Mouse (Mus musculus): ENCODE measurements around the gene 1700017B05Rik. TPM values are rescaled to one million over a fixed set of nuclear protein-coding genes. Genes with fewer than 3 reads are reported as not detected.

1700017B05Rik gene
- total RNA-seq, 2 experiments from 2014 or later: 21.2 to 21.5 TPM

DNA sequence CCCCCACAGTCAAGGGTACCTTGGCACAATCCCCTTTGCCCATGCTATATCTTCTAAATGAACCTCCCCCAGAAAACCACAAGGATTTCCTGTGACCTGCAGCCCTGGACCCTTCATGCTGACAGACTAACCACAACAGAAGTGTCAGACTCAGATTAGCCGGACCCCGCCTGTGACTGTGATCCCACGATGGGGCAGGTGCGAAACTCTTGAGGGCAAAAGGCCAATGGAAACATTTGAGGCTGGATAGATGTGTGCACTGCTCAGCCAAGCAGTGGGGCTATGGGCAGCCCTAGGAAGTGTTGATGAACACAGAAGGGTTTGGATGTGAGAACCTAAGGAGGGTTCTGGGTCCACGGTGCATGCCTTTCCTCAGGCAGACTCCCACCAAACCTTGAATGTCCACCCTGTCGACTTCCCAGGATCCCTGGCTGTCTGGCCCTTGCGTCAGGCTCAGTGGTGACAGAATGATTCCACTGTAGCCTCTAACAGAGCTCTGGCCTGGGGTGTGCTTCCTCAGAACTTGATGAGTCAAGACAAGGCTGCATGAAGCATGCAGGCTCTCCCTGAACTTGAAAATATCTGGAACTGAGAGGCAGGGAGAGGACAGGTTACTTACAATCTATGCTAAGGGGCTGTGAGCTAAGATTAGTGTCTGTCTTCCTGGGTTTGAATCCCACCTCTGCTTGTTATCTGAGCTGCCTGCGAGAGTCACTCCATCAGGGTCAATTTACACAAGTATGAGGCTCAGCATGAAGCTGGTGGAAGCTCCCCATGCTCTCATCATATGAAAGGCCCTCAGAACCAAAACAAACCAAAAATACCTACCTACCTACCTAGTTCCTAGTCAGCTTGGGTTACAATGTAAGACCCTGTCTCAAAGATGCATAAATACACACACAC, 10.7 kb upstream of the 1700017B05Rik start:
- intact Hi-C loops (cut with DNase I): no loop called here
- no peak for DNase-seq

DNA sequence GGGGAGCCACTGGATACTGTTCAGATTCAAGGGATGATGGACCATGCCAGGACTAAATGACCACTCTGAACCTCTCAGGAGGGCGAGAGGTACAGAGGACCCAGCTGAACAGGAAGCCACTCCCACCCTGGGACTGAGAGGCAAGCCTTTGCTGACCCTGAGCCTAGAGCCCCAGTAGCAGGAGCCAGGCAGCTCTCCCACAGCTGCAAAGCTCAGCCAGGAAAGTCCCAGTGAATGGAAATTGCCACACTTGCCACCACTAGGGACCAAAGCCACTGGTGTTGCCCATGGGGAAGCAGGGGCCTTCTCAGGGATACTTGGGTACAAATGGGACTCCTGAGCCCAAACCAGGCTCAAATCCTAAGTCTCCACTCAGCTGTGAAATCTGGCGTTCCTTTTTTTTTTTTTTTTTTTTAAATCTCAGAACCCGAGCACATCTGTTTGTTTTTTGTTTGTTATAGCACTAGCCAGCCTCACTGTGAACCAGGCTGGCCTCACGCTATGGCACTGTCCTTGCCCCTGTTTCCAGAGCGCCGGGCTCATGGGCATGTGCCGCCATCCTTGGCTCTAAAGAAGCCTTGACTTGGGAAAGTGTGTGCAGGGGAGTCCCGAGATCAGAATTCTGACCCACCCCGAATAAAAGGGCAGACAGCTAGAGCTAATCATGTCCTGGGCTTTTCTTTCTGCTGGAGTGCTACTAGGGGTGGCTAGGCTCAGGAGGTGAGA, 9.6 kb upstream of the 1700017B05Rik start:
- intact Hi-C loops (cut with DNase I): no loop called here
- no peak for DNase-seq

DNA sequence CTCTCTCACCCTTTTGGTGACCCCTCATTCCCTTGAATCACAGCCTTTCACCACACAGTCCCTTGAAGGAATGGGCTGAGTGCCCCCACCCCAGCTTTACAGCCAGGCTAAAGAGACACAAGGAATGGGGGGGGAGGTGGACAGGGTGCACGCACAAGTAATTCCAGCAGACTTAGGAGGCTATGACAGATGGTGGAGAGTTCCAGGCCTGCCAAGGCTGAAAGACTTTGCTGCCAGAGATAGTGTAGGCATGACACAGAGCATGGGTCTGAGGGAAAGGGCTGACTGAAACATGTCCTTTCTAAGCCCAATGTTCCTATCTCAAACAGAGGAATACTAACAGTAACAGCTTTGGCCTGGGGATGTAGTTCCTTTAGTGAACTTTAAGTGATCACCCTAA, 8.7 kb upstream of the 1700017B05Rik start:
- intact Hi-C loops (cut with DNase I): no loop called here
- no peak for DNase-seq

DNA sequence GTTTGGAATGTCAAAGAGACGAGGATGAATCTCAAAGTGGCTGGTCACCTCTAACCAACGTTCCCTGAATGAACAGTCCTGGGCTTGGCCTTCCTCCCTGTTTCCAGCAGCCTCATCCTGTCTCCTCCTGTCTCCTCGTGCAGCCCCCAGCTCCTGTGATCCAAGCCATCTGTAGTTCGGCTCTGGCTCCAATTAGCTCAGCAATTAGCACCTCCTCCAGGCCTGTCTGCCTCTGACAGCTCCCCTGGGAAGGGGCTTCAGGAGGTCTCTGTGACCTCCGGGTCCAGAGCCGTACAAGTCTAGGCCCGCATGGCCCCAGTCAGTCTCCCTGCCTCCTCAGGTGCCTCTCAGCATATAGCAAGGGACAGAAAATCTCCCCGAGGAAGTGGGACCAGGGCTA, 8.0 kb upstream of the 1700017B05Rik start:
- no peak for DNase-seq
- intact Hi-C loops (cut with DNase I): no loop called here

DNA sequence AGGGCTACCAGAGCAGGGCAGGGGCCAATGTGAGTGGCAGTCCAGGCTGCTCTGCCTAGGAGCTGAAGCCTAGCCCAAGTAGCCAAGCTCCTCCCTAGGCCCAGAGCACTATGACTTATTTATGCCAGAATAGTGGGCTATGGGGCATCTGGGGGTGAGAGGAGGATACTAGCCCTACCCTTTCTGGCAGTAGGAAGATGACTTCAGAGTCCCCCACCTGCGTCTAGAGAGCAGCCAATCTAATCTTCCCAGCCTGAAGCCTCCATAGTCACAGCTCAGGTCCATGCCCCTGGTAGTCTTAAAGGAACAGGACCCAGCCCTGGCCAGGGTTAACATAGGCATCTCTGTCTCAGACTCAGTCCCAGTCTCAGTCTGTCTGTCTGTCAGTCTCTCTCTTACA, 7.0 kb upstream of the 1700017B05Rik start:
- DNase-seq: no peak
- intact Hi-C loops (cut with DNase I): no loop called here

- DNase-seq: no peak
Observed at GRCm38 (mm10) chr9:57268575-57268974, 6.2 kb upstream of the 1700017B05Rik start.

DNA sequence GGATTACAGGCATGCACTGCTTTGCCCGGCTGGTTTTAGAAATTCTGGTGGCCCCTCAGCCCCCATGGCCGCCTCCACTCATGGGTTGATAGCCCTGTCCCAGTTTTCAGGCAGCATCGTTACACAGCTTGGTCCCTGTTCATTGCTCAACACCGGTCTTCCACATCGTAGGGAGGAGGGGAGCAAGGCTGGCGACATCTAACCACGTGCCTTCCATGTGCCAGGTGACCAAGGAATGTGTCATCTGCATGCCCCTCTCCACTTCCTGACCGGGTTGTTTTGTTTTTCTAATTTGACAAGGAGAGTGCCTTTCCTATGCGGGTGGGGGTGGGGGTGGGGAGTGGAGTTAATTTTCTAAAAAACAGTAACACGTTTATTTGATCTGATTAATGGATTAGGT, 5.7 kb upstream of the 1700017B05Rik start:
- intact Hi-C loops (cut with DNase I): no loop called here
- no peak for DNase-seq

More at GRCm38 (mm10) chr9:57268575-57268974, 6.2 kb upstream of the 1700017B05Rik start:
- intact Hi-C loops (cut with DNase I): no loop called here

GRCm38 (mm10) chr9:57267421-57267820, 5.0 kb upstream of the 1700017B05Rik start:
- intact Hi-C loops (cut with DNase I): no loop called here

GRCm38 (mm10) chr9:57265125-57265524, 2.7 kb upstream of the 1700017B05Rik start:
- intact Hi-C loops (cut with DNase I): no loop called here
- DNase-seq: no peak

More at GRCm38 (mm10) chr9:57267421-57267820, 5.0 kb upstream of the 1700017B05Rik start:
- no peak for DNase-seq

DNA sequence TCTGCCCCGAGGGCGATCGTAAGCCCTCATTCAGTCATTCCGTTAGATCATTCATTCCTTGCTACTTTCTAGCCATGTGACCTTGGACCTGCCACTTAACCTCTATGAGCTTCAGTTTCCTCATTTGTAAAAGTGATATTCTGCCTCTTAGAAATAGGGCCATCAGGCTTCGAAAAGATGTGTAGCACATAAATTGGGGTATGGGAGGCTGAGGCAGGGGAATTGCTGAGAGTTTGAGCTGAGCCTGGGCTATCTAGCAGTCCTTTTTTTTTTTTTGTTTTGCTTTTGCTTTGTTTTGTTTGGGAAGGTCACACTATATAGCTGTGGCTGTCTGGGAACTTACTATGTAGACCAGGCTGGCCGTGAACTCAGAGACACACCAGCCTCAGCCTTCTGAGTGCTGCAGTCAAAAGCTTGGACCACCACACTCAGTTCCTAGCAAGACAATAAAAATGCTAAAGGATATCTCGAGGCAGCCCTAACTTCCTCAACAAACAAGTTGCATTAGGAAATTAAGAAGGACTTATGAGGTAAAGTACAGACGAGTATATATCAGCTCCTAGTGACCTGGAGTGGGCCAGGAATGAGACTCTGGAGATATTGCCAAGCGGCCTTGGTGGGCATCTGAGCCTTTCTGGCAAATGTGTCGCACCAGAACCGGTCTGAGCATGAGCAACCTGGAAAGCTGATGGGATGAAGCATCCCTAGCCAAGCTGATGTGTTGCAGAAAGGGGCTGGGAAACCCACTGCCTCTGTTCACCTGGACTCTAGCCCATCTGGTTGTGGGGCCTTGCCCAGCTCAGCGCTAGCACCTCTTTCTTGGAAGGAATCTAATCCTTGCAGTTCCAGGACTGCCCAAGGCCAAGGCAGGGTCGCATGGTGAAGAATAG, 628 bp upstream of the 1700017B05Rik start:
- intact Hi-C loops (cut with DNase I): loop anchor here (2.0 kb wide), 1 partner anchor 58 kb away; no protein-coding TSS in a partner anchor
- no peak for DNase-seq

GRCm38 (mm10) chr9:57261516-57261912, 898 bp downstream of the 1700017B05Rik start:
- peak; percentile 74 to 76 for DNase-seq
- intact Hi-C loops (cut with DNase I): loop anchor here (2.0 kb wide), 1 partner anchor 89 kb away; no protein-coding TSS in a partner anchor

- intact Hi-C loops (cut with DNase I): loop anchor here (2.0 kb wide), 1 partner anchor 90 kb away; no protein-coding TSS in a partner anchor
- DNase-seq: no peak
Observed at GRCm38 (mm10) chr9:57260940-57261339, 1.5 kb downstream of the 1700017B05Rik start.

- intact Hi-C loops (cut with DNase I): loop anchor here (1.0 to 5.0 kb wide), 3 partner anchors 91 to 258 kb away; no protein-coding TSS in a partner anchor
- DNase-seq: peak; percentile 94 to 96
Observed at GRCm38 (mm10) chr9:57259736-57260135, 2.7 kb downstream of the 1700017B05Rik start.

GRCm38 (mm10) chr9:57257627-57258026, 4.8 kb downstream of the 1700017B05Rik start:
- intact Hi-C loops (cut with DNase I): loop anchor here (5.0 kb wide), 1 partner anchor 260 kb away; no protein-coding TSS in a partner anchor
- DNase-seq: no peak

DNA sequence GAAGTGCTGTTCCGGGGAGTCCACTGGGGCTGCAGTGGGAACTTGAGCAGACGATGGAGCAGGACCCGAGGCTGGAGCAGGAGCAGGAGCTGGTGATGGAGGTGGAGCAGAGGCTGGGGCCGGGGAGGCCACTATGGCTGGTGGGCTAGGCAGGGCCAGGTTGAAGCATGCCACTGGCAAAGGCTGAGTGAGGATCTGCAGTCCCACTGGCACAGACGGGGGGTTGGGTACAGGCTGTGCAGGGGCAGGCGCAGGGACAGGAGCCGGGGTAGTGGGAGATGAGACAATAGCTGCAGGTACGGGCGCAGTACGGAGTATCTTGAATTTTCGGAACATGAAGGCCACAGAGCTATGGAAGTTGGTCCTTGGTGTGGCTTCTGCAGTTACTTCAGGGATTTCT, 5.6 kb downstream of the 1700017B05Rik start:
- intact Hi-C loops (cut with DNase I): loop anchor here (5.0 kb wide), 1 partner anchor 260 kb away; no protein-coding TSS in a partner anchor
- no peak for DNase-seq

- intact Hi-C loops (cut with DNase I): loop anchor here (5.0 kb wide), 1 partner anchor 261 kb away; no protein-coding TSS in a partner anchor
- DNase-seq: no peak
Observed at GRCm38 (mm10) chr9:57256309-57256708, 6.1 kb downstream of the 1700017B05Rik start.

DNA sequence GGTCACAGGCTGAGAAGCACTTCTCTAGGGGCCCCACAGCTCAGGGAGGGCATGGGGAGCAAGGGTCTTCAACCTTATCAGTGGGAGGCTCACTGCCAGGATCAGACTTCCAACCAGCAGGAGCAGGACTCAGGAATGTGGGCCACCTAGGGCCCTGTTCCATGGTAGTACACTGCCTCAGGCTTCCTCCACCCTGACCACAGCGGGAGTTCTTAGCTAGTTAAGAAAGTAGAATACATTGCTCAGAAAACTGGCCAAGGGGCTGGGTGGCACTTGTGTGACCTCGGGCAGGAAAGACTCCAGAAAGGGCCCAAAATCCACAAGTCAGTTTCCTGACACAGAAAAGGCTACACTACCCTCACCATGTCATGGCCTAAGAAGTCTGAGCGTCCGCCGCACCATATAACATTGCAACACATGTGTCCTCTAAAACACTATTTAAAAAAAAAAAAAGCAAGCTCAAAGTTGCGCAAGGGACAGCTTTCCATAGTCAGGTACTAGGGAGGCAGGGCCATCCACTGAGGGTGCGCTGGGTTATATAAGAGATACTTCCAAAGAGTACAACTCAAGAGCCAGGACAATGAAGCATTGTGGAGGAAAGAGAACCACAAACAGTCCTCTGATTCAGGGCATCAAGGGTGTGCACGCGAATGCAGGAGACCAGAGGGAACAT, 7.5 kb downstream of the 1700017B05Rik start:
- intact Hi-C loops (cut with DNase I): loop anchor here (5.0 kb wide), 1 partner anchor 262 kb away; no protein-coding TSS in a partner anchor
- no peak for DNase-seq

GRCm38 (mm10) chr9:57254061-57254460, 8.4 kb downstream of the 1700017B05Rik start:
- intact Hi-C loops (cut with DNase I): no loop called here

DNA sequence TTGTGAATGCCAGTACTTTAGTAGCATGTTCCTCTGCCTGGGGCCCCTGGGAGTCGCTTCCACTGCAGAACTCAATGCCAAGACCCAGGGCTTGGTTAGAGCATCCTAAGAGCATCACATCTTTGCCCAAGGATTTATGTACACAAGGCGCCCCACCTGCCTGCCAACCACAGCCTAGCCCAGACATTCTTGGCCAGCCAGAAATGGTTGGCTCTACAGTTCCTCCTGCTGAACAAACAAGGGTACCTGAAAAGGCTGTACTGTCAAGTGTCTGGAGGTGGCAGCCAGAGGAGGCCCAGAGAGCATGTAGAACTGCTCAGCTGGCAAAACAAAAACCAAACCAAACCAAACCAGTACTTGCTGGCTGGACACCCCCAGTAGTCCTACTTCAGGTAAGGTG, 11.3 kb downstream of the 1700017B05Rik start:
- intact Hi-C loops (cut with DNase I): no loop called here

More at GRCm38 (mm10) chr9:57254061-57254460, 8.4 kb downstream of the 1700017B05Rik start:
- no peak for DNase-seq

More for the DNA sequence above, 11.3 kb downstream of the 1700017B05Rik start:
- DNase-seq: no peak

All from heart, postnatal 10 days (tissue).